8 mouse cellular contexts compared by ENCODE assay signal in the genomic region with DNA sequence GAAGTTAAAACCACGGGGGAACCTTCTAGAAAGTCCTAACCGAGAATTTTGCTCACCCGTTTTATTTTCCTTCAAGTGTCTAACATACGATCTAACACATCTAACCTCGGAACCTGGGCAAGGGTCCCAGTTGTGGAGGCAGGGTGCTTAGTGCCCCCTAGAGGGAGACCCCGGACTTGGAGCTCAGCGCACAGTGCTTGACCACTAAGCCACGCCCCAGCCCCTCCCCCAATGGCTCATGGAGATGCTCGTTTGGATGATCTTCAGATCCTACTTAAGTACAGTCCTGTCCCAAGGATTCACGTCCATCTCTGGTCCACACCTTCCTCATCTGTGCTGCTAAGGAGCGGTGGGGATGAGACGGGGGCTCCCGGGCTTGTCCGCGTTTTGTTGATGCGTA. TPM values are rescaled to one million over a fixed set of nuclear protein-coding genes. Genes with fewer than 3 reads are reported as not detected.
DNase-seq lines count a peak whose midpoint lies in the region; ATAC-seq and TF ChIP-seq lines count a peak whose summit lies in the region.

No protein-coding gene starts in this region.

- H3K9ac ChIP-seq in heart, adult 2 months (ENCODE audit: low read depth, low read length): no peak overlapping the region
- H3K9ac ChIP-seq in kidney, postnatal 0 days (ENCODE audit: low read depth, low read length): no peak overlapping the region
- H3K9ac ChIP-seq in midbrain, embryonic 11.5 days (ENCODE audit: low read length): no peak overlapping the region

- H3K9me3 ChIP-seq in kidney, postnatal 0 days (replicated peaks; ENCODE audit: low read length): no peaks in the 10 kb centered on the region
- no peaks in the 10 kb centered on the region for H3K9me3 ChIP-seq in midbrain, embryonic 11.5 days (ENCODE audit: control insufficient read depth, low read length)

- TF ChIP-seq CTCF in heart, adult 2 months (IDR thresholded peaks at IDR 0.05): peak; percentile 62
- TF ChIP-seq CTCF in kidney, postnatal 0 days (IDR thresholded peaks at IDR 0.05; ENCODE audit: low read depth): peak; percentile 66

- 17% methylated on average over 16 of the region's 16 CpGs for WGBS in heart, adult 2 months
- WGBS in kidney, postnatal 0 days: 12% methylated on average over 16 of the region's 16 CpGs
- WGBS in midbrain, embryonic 11.5 days: 15% methylated on average over 16 of the region's 16 CpGs

- H3K4me1 ChIP-seq in heart, adult 2 months (ENCODE audit: control insufficient read depth, insufficient read depth, low read length): peaks cover 17% of the 10 kb centered on the region
- H3K4me1 ChIP-seq in kidney, postnatal 0 days (replicated peaks; ENCODE audit: insufficient read depth, low read length): no peaks in the 10 kb centered on the region
- peaks cover 9% of the 10 kb centered on the region; the same call in 1 of the 2 replicates for H3K4me1 ChIP-seq in midbrain, embryonic 11.5 days (ENCODE audit: control insufficient read depth, insufficient read depth, low read length)

- no peaks in the 10 kb centered on the region for H3K27me3 ChIP-seq in heart, adult 2 months (ENCODE audit: control insufficient read depth, insufficient read depth, low read length)
- no peaks in the 10 kb centered on the region for H3K27me3 ChIP-seq in kidney, postnatal 0 days (ENCODE audit: insufficient read depth, low read length)
- no peaks in the 10 kb centered on the region for H3K27me3 ChIP-seq in midbrain, embryonic 11.5 days (ENCODE audit: control insufficient read depth, insufficient read depth, low read length)

- peaks cover 4% of the 10 kb centered on the region for H3K36me3 ChIP-seq in heart, adult 2 months (ENCODE audit: control insufficient read depth, insufficient read depth, low read length)
- H3K36me3 ChIP-seq in kidney, postnatal 0 days (ENCODE audit: insufficient read depth, low read length): no peaks in the 10 kb centered on the region
- no peaks in the 10 kb centered on the region for H3K36me3 ChIP-seq in midbrain, embryonic 11.5 days (ENCODE audit: control insufficient read depth, insufficient read depth, low read length)

- H3K79me2 ChIP-seq in heart, adult 2 months (replicated peaks; ENCODE audit: control insufficient read depth, insufficient read depth, low read length): 0 out of 2 replicates have a peak, but pooled peaks cover 2% of the 10 kb centered on the region

- peak; percentile 66 for DNase-seq in left cerebral cortex, postnatal 4 days
- DNase-seq in left cerebral cortex, adult 8-10 months (ENCODE audit: low spot score in 2 of 2): no peak
- DNase-seq in ZHBTc4 (ENCODE audit: low read depth, low spot score): peak; percentile 97
- peak; percentile 50 to 65 for DNase-seq in heart, adult 2 months
- DNase-seq in kidney, postnatal 0 days (ENCODE audit: low spot score): peak; percentile 82
- DNase-seq in midbrain, embryonic 11.5 days (ENCODE audit: low spot score, missing footprints): peak; percentile 96
- no peak for DNase-seq in spleen, postnatal 36 days (ENCODE audit: low spot score in 2 of 2)
- no peak for DNase-seq in left cerebral cortex, adult 9 months (ENCODE audit: low spot score in 2 of 2)

- ATAC-seq in kidney, postnatal 0 days (replicated peaks; ENCODE audit: low FRiP score, low read depth): no peak
- no peak for ATAC-seq in midbrain, embryonic 11.5 days (ENCODE audit: low FRiP score)

- no peak for TF ChIP-seq EP300 in heart, adult 2 months (IDR thresholded peaks at IDR 0.05; ENCODE audit: insufficient read depth, low read depth, low read length)

- intact Hi-C loops in left cerebral cortex, postnatal 4 days (cut with DNase I): no loop called here
- intact Hi-C loops in heart, adult 2 months (cut with DNase I): loop anchor here (10.0 kb wide), 1 partner anchor 200 kb away; no protein-coding TSS in a partner anchor

- no peak for TF ChIP-seq POLR2A in heart, adult 2 months (IDR thresholded peaks at IDR 0.05; ENCODE audit: insufficient read depth, low read depth, low read length)

- no peak overlapping the region for H3K4me3 ChIP-seq in heart, adult 2 months
- H3K4me3 ChIP-seq in kidney, postnatal 0 days (replicated peaks; ENCODE audit: low read depth, low read length): no peak overlapping the region
- H3K4me3 ChIP-seq in midbrain, embryonic 11.5 days (ENCODE audit: low read depth, low read length): no peak overlapping the region

- peak overlapping the region; percentile 33 for H3K4me2 ChIP-seq in kidney, postnatal 0 days (ENCODE audit: low read length)
- no peak overlapping the region for H3K4me2 ChIP-seq in midbrain, embryonic 11.5 days

- peak overlapping the region; percentile 94 for H3K27ac ChIP-seq in heart, adult 2 months
- H3K27ac ChIP-seq in kidney, postnatal 0 days: no peak overlapping the region
- no peak overlapping the region for H3K27ac ChIP-seq in midbrain, embryonic 11.5 days (ENCODE audit: low read depth, low read length)

RNA-seq across cellular contexts. Expression of gene Acacb, which starts 28.3 kb away (rescaled TPM):
- 1 to 10 TPM; 2.4 to 3.8 TPM for total RNA-seq in left cerebral cortex, postnatal 4 days (2021)
- 1 to 10 TPM; 5.5 to 7.8 (median 6.4) TPM for total RNA-seq in left cerebral cortex, adult 8-10 months (2022)
- 100 to 1,000 TPM; 205 to 251 TPM for total RNA-seq in heart, adult 2 months (2021)
- 105 and 141 TPM in 2 replicates for polyA plus RNA-seq in heart, adult 2 months (2012; rRNA removed)
- 4.4 and 4.6 TPM in 2 replicates for polyA plus RNA-seq in kidney, postnatal 0 days (2015; fragmentation: Nextera tagmentation; extraction: Ambion mirVana)
- 1.6 and 1.7 TPM in 2 replicates for polyA plus RNA-seq in midbrain, embryonic 11.5 days (2014; fragmentation: Nextera tagmentation; extraction: Ambion mirVana)

RNA-seq across cellular contexts. Expression of gene Ung, which starts 44.5 kb away (rescaled TPM):
- 1 to 10 TPM; 5.6 to 6.0 TPM for total RNA-seq in left cerebral cortex, postnatal 4 days (2021)
- 1 to 10 TPM; 2.1 to 3.7 (median 3.2) TPM for total RNA-seq in left cerebral cortex, adult 8-10 months (2022)
- total RNA-seq in heart, adult 2 months (2021): 10 to 100 TPM; 27.1 to 32.1 TPM
- polyA plus RNA-seq in heart, adult 2 months (2012; rRNA removed): 24.4 and 28.3 TPM in 2 replicates
- polyA plus RNA-seq in kidney, postnatal 0 days (2015; fragmentation: Nextera tagmentation; extraction: Ambion mirVana): 31.1 and 34.6 TPM in 2 replicates
- 30.0 and 35.1 TPM in 2 replicates for polyA plus RNA-seq in midbrain, embryonic 11.5 days (2014; fragmentation: Nextera tagmentation; extraction: Ambion mirVana)

RNA-seq across cellular contexts. Expression of gene Alkbh2, which starts 46.6 kb away (rescaled TPM):
- 1 to 10 TPM; 6.2 to 6.9 TPM for total RNA-seq in left cerebral cortex, postnatal 4 days (2021)
- total RNA-seq in left cerebral cortex, adult 8-10 months (2022): 1 to 10 TPM; 4.7 to 9.3 (median 5.9) TPM
- 1 to 10 TPM; 1.6 to 2.0 TPM for total RNA-seq in heart, adult 2 months (2021)
- 3.0 and 3.1 TPM in 2 replicates for polyA plus RNA-seq in heart, adult 2 months (2012; rRNA removed)
- 11.1 and 12.2 TPM in 2 replicates for polyA plus RNA-seq in kidney, postnatal 0 days (2015; fragmentation: Nextera tagmentation; extraction: Ambion mirVana)
- polyA plus RNA-seq in midbrain, embryonic 11.5 days (2014; fragmentation: Nextera tagmentation; extraction: Ambion mirVana): 13.8 and 14.0 TPM in 2 replicates

Comparison
In these comparisons a context has a peak if more than half of its experiments do, and no peak if none do; other contexts are left out.
1. DNase-seq: peak in left cerebral cortex, postnatal 4 days (single experiment), ZHBTc4 (single experiment), heart, adult 2 months (2 of 2), kidney, postnatal 0 days (single experiment) and midbrain, embryonic 11.5 days (single experiment); none in left cerebral cortex, adult 8-10 months (0 of 2), spleen, postnatal 36 days (0 of 2) and left cerebral cortex, adult 9 months (0 of 2).
2. RNA of gene Acacb, which starts 28.3 kb away (total RNA-seq): 205 to 251 TPM in heart, adult 2 months; 5.5 to 7.8 TPM in left cerebral cortex, adult 8-10 months and 2.4 to 3.8 TPM in left cerebral cortex, postnatal 4 days; every median in the first group is over 10 times any median in the second.
3. RNA of gene Ung, which starts 44.5 kb away (total RNA-seq): 27.1 to 32.1 TPM in heart, adult 2 months; 5.6 to 6.0 TPM in left cerebral cortex, postnatal 4 days and 2.1 to 3.7 TPM in left cerebral cortex, adult 8-10 months; every median in the first group is over 4 times any median in the second.